Mouse (Mus musculus) large intestine, adult 2 months (tissue): ENCODE measurements around the gene Col16a1. TPM values are rescaled to one million over a fixed set of nuclear protein-coding genes. Genes with fewer than 3 reads are reported as not detected.

Experiments used
- DNase-seq: peaks from one replicate; pipeline ENCODE4 v3.0.0-alpha.2; 2012; ENCODE audit warnings: low read depth, low spot score
- WGBS: fragments of 180-500 bp; shearing (Covaris S2); methylation state at CpG from one replicate; pipeline ENCODE4 v1.1.7; 2018; 5-methylcytosine and 5-hydroxymethylcytosine counted together
- polyA plus RNA-seq: library from polyadenylated mRNA; depleted of rRNA; stranded (reverse); fragments of >200 nt; gene quantifications from 2 replicates; pipeline ENCODE4 v1.2.3, GENCODE M21; 2012; rRNA removed

Col16a1 gene
- polyA plus RNA-seq: 9.8 and 10.5 TPM in 2 replicates

DNA sequence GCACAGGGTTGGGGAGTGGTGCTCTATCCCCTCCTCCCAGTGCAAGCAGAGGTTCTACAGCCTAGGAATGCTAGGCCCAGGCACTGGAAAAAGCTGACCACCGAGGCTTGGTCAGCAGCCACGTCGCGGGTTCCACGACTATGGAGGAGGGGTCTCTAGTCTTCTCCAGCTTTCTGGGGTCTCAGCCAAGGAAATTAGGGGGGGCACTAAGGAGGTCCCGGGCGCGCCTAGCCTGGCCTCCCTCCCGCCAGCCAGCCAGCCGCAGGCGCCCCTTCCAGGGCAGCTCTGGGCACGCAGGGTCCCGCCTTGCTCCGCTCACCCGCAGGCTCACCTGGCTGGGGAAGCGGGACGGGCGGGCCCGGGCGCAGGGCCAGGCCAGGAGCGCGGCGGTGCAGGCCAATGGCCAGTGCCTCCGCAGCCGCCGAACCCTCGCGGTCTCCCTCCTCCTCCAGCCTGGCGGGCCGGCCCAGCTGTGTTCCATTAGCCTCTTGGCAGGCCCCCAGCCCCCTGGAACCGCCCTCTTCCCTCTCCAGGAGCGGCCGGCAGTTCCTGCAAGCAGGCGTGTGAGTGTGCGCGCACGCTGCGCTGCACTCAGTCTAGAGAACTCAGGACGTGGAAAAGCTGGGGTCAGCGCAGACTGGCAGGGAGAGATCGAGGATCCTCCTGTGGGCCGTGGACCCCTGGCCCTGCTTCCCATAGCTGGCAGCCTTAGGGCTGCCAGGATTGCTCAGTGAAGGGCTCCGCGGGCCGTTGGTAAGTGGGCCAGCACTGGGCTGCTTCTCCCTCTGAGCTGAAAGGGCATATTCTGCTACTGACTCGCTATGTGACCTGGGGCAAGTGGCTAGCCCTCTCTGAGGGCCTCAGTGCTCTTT, at the start of gene Col16a1:
Col16a1 (plus strand) TSS at position 510 of the 872 bp plus-strand sequence.
- WGBS: 3% methylated on average over 46 of the region's 46 CpGs

DNA sequence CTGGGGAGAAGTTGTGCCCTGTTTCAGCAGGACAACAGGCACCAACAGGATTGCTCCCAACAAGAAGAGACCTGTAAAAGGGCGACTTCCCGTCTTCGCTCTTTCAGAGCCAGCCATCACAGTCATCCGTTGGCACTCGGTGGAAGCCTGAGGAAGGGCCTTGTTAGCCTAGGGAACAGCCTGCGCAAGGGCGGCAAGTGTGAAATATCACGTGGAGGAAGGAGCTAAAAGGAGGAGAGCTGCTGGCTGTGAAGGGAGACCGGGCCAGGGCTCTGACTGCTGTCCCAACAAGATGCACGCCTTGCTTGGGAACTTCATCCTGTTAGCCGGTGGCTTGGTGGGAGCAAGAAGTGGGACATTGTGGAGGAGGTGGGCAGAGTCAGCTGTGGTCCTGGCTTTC, 49.5 kb upstream of the Col16a1 start:
- WGBS: 64% methylated on average over 11 of the region's 11 CpGs
- DNase-seq: no peak

More for the DNA sequence above, at the start of gene Col16a1:
- no peak for DNase-seq

DNA sequence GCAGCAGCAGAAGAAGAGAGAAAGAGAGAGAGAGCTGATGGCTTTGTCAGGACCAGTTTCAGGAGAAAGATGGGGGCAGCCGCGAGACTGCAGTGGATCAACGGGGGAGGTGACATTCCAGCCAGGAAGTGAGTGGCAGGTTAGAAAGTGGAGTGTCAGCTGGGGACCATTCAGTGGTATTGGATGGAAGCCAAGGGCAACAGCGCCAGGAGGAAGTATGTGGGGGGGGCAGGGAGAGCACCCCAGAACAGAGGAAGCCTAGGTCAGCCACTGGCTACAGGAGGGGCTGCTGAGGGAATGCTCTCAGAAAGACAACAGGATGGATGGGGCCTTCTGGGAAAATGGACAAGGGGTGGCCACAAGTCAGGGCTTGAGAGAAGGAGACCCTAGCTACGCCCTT, 45.9 kb upstream of the Col16a1 start:
- WGBS: 28% methylated on average over 5 of the region's 5 CpGs
- DNase-seq: no peak

DNA sequence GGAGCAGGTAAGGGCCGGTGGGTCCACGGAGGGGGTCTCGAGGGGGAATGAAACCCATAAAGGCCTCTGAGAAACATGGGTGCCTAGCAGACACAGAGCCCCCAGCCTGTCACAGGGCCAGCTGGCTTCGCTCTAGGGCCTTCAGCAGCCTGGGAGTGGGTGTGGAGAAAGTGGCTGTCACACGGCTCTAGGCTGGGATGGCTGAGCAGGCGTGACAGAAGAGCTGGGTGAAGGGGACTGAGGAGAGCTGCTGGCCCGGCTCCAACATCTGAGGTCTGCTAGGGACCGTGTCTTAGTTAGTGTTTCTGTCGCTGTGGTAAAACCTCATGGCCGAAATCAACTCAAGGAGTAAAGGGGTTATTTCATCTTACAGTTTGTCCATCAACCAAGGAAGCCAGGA, 45.5 kb upstream of the Col16a1 start:
- no peak for DNase-seq
- 65% methylated on average over 10 of the region's 10 CpGs for WGBS

DNA sequence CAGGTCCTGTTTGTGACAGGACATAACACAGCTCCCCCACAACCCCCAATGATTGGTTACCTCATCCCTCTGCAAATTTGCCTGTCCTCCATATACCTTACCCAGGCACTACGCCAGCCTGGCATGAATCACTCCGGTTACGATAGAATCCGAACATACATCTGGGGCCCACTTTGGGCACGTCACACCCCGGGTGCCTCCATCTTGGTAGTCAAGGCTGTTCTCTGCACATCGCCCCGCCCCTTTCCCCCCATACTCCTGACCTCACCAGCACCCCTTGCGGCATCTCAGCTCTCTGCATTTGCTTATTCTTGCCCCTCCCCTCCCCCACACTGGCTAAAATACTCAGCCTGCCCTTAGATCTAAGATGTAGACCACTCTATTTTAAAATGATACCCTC, 42.0 kb upstream of the Col16a1 start:
- DNase-seq: no peak
- WGBS: 54% methylated on average over 9 of the region's 9 CpGs

DNA sequence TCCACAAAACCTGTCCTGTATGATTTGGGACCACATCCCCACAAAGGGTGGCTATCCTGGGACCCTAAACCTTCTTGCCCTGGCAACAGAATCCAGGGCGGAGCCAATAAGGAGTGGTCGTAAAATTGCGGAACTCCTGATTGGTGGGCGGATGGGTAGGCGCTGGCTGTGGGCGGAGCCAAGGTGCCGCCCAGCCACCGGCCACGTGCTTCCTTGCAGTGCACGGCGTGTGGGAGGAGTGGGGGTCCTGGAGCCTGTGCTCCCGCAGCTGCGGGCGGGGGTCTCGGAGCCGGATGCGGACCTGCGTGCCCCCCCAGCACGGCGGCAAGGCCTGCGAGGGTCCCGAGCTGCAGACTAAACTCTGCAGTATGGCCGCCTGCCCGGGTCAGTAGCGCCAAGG, 41.1 kb upstream of the Col16a1 start:
- 17% methylated on average over 25 of the region's 25 CpGs for WGBS
- no peak for DNase-seq

DNA sequence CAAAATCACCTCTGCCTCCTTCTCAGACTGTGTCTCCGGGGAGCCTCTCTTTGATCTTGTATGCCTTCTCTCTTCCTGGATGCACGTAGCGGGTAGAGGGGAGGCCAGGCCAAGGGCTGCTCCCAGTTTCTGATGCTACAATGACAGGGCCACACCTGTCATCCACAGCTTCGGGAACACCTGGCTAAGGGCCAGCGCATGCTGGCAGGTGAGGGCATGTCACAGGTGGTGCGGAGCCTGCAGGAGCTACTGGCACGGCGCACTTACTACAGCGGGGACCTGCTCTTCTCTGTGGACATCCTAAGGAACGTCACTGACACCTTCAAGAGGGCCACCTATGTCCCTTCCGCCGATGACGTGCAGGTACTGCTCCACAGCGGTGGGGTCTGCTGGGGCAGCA, 38.6 kb upstream of the Col16a1 start:
- DNase-seq: no peak
- 48% methylated on average over 14 of the region's 14 CpGs for WGBS

DNA sequence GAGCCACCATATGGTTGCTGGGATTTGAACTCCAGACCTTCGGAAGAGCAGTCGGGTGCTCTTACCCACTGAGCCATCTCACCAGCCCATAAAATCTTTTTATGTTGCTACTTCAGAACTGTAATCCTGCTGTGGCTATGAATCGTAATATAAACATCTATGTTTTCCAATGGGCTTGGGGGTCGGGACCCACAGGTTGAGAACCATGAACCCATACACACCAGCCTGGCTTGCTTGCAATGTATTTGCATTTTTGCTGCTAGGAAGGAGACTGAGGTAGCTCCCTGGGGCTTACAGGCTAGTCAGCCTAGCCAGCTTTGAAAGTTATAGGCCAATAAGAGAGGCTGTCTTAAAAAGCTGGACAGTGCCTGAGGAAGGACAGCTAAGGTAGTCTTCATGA, 36.9 kb upstream of the Col16a1 start:
- DNase-seq: no peak
- WGBS: 66% methylated on average over 4 of the region's 4 CpGs

DNA sequence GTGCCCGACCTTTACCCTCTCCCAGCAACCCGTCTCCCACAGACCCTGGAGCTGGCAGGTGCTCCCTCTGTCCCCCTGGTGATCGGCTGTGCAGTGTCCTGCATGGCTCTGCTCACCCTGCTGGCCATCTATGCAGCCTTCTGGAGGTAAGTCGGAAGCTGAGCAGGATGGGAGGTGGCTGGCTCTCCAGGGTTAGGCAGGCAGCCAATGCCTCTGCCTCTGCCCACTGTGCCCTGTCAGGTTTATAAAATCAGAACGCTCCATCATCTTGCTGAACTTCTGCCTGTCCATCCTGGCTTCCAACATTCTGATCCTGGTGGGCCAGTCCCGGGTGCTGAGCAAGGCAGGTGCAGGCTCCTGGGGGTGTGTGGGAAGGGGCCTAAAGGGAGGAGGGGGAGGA, 35.4 kb upstream of the Col16a1 start:
- DNase-seq: no peak
- WGBS: 56% methylated on average over 6 of the region's 6 CpGs

DNA sequence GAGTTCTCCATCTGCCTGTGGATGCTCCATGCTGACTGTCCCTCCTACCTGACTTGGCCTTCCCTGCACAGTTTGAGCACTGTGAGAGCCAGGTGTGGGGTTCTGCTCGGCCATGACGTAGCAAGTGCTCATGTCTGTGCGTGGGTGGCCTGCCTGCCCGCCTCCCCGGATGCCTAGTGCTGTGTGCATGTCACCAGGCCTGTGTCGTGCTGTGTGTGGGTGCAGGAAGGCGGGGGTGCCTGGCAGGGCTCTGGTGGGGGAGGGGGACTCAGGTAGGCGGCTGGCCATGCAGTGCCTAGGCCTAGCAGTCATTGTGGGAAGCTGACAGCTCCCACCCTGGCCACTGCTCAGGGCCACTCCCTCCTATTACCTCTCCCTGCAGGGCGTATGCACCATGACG, 34.5 kb upstream of the Col16a1 start:
- 60% methylated on average over 10 of the region's 10 CpGs for WGBS
- no peak for DNase-seq

DNA sequence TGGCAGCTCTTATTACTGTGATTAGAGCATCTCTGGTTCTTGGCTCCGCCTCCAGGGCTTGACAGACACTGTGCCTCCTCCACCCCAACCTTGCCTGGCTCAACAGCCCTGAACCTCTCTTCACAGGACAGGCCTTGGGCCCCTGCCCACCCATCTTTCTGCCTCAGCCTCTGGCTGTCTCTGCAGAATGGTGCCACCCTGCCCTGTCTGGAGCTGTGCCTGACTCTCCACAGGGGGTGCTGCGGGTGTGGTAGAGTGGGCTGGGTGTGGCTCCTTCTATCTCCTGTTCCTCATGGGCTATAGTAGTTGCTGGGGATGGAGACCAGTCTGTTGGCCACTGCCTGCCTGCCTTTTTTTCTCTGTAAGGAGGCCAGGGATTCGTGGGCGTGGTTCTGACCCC, 31.6 kb upstream of the Col16a1 start:
- WGBS: 55% methylated on average over 4 of the region's 4 CpGs
- DNase-seq: no peak

DNA sequence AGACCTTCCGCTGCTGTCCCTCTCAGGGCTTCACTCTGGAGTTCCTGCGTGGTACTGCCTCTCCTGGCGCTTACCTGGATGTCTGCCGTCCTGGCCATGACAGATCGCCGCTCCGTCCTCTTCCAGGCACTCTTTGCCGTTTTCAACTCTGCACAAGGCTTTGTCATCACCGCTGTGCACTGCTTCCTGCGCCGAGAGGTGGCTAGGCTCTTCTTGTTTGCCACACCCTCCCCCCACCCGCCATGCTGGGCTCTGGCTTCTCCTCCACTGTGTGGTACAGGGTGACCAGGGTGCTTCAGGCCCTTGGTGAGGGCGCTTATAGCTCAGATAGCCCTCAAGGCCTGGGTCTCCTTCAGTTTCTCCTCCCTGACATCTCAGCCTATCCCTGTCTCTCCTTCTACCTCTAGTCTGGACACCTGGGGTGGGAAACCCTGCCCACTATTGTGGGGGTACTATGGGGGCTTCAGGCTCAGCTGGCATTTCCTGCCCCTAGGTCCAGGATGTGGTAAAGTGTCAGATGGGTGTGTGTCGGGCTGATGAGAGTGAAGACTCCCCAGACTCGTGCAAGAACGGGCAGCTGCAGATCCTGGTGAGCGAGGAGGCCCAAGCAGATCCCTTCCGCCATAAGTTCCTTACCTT, 30.5 kb upstream of the Col16a1 start:
- 67% methylated on average over 18 of the region's 18 CpGs for WGBS
- no peak for DNase-seq

DNA sequence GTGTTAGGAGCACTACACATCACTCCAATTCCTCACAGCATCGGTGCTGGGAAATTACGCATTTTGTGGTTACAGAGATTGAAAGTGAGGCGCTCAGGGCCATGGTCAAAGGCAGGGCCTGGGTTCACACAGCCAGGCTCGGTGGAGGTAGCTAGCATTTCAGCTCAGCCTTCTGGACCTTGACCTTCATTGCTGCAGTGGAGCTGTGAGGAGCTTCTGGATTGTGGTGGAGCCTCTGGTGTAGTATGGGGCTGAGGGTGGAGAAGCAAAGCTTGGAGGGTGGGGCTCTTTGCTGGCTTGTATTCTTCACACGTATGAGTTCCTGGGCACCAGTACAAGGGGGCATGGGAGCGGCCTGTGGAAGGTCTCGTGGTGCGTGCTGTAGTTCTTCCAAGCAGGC, 24.7 kb upstream of the Col16a1 start:
- WGBS: 45% methylated on average over 8 of the region's 8 CpGs
- no peak for DNase-seq

DNA sequence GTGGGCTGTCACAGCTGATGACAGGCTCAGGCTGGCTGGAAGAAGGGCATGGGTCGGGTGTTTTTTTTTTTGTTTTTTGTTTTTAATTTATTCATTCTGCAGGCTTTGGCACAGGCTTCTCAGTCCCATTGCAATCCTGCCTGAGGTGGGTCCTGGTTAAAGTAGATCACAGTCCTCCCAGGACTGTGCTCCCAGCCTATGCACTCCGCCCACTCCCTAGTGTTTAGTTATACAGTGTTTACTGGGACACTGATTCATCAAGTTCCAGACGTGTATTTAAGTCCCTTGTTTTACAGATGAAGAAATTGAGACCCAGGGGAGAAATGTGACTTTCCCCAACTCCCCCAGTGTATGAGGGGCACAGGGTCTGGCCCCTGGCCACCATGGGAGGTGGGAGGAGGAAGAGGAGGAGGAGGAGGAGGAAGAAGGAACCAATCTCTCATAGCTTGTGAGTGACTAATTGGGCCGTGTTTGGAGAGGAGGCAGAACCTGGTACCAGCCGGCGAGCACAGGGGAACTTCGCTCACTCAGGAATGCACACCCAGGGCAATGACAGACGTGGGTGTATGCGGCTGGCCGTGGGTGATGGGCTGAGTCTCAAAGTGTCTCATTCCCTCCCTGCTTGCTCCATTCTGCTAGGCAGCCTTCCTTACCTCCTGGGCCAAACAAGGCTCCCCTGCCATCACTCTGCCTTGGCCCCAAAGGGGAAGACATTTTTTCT, 24.0 kb upstream of the Col16a1 start:
- no peak for DNase-seq

DNA sequence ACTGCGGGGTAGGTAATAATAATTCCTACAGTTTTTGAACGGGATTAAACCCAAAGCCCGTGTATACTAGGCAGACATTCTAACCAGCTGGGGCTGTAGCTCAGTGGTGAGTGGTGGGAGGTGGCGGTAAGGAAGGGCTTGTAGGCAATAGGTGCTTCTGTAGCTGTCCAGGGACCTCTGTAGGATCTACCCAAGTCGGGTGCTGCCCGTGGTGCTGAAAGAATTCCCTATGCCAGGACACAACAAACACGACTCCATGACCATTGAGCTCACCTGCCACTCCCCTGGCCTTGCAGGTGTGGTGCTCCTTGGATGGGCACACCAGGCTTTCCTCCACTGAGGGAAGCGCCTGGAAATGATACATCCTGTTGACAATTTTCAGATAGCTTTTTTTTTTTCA, 22.1 kb upstream of the Col16a1 start:
- no peak for DNase-seq
- WGBS: 40% methylated on average over 8 of the region's 8 CpGs

More for the DNA sequence above, 24.0 kb upstream of the Col16a1 start:
- 43% methylated on average over 10 of the region's 10 CpGs for WGBS

DNA sequence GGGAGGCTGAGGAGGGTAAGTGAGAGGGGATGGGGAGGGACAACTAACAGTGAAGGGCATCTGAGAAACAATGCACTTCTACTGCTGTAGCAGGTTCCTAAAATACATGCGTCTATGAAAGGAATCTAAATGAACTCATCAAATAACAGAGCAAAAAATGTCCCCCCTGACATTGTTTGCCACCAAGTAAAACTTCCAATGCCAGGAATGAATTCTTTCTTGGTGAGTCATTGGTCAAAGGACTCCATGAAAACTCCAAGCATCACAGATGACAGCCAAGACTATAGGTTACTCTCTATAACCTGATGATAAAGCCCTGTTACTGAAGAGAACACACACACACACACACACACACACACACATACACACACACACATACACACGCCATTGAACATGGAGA, 16.5 kb upstream of the Col16a1 start:
- WGBS: 74% methylated on average over 2 of the region's 2 CpGs
- no peak for DNase-seq

DNA sequence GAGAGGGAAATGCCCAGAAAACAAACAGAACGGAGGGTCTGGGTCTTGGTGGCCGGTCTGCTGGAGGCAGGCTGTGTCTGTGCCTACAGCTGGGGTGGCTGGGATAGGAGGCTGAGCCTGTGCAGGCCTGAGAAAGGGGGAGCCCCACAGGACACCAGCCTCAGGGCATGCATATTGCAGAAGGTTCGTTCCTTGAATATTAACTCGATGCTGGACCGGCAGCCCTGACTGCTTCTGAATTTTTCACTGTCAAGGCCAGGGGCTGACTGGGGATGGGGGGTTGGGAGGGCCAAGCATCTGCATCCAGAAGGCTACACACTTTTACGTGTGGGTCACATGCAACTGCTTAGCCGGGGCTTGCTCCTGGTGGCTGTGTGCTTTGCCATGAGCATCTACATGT, 14.1 kb upstream of the Col16a1 start:
- 70% methylated on average over 7 of the region's 7 CpGs for WGBS
- no peak for DNase-seq

DNA sequence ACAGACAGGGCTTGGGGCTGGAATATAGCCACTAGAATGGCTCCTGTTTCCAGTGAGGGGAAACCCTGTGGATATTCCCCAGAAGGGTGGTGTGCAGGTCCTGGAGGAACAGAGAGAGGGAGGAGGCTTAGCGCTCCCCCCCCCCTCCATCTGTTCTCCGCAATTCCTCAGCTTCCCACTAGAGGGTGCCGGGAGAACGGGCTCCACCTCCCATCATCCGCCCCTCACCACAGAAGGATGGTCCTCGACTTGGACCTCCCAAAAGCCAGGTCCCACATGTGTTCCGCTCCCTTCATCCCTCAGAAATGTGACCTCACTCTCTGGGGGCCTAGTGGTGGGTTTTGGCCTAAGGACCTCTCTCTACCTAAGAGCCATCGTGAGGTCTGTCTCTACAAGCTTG, 11.5 kb upstream of the Col16a1 start:
- no peak for DNase-seq
- 3% methylated on average over 8 of the region's 8 CpGs for WGBS

DNA sequence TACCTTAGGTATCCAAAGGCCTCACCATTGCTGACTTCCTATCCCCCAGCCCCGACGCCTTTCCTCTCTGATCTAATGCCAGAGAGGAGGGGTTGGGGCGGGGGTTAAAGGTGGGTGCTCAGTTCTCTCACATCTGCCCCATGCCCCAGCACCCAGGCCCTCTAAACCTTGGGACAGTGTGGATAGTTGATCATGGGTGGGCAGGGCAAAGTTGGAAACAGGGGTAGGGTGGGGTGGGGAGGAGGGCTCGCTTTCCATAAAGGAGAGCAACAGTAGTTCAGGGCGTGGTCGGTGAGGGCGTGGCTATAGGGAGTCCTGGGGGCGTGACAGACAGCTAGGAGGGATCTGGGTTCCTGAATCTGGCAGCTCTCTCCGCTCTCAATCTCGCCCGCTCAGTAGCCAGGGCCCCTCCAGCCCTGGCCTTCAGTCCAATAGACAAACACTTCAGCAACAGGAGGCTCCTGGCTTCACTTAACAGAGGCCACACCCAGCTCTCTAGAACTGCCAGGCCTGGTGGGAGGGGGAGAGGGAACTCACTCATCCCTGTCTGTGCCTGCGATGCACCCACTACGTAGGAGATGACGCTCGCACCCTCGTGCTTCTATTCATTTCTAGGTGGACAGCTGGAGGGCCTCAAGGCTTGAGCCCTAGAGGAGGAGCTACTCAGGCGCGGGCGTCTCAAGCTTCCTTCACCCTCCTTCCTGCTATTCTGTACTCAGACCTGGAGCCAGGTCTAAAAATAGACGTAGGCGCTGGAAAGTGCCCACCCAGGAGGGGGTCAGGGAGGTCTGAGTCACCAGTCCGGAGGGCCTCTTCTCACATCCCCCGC, 10.9 kb upstream of the Col16a1 start:
- WGBS: 8% methylated on average over 23 of the region's 23 CpGs
- no peak for DNase-seq

DNA sequence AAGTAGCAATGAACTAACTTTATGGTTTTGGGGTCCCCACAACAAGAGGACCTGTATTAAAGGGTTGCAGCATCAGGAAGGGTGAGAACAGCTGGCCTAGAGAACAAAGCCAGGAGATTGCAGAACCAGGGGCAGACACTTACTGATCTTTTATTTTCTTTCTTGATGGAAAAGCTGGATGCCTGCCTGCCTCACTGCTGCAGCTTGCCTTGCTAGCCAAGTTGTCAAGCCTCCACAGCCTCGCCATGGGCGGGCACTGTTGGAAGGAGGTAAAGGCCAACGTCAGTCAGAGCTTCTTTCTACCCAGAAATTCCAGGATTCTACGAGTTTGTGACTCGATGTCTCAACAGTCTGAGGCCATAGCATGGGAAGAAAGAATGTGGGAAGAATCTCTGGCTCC, 8.3 kb upstream of the Col16a1 start:
- DNase-seq: no peak
- 51% methylated on average over 5 of the region's 5 CpGs for WGBS
